Mouse (Mus musculus) stomach, postnatal 0 days (tissue): ENCODE results near the gene Zbtb49. TPM values are rescaled to one million over a fixed set of nuclear protein-coding genes. Genes with fewer than 3 reads are reported as not detected.

ENCODE experiments used
- ATAC-seq: fragments of 200-750 bp; cut with Nextera tagmentation; 2 replicates; pipeline ENCODE4 v1.8.0; 2017; ENCODE audit not compliant: low FRiP score, low TSS enrichment
- DNase-seq: peaks from one replicate; pipeline ENCODE4 v3.0.0-alpha.2; 2016; ENCODE audit warnings: low spot score
- H3K27ac ChIP-seq: fragments of 300-500 bp; sonication (generic); replicated peaks from 2 replicates; pipeline ENCODE4 v1.5.1; 2014; ENCODE audit warnings: mild to moderate bottlenecking, control low read depth
- H3K27me3 ChIP-seq: fragments of 300-500 bp; sonication (generic); 2 replicates; pipeline ENCODE4 v1.6.1; 2014; ENCODE audit warnings: low read length; ENCODE audit not compliant: control insufficient read depth, insufficient read depth
- H3K36me3 ChIP-seq: fragments of 300-500 bp; sonication (generic); 2 replicates; pipeline ENCODE4 v1.6.1; 2014; ENCODE audit warnings: low read length, mixed read lengths; ENCODE audit not compliant: control insufficient read depth, insufficient read depth
- H3K4me1 ChIP-seq: fragments of 300-500 bp; sonication (generic); replicated peaks from 2 replicates; pipeline ENCODE4 v1.6.1; 2014; ENCODE audit warnings: antibody characterized with exemption; ENCODE audit not compliant: control insufficient read depth, insufficient read depth
- H3K4me2 ChIP-seq: fragments of 300-500 bp; sonication (generic); replicated peaks from 2 replicates; pipeline ENCODE4 v1.6.1; 2014; ENCODE audit warnings: low read depth, mild to moderate bottlenecking, control low read depth, moderate library complexity
- H3K4me3 ChIP-seq: fragments of 300-500 bp; sonication (generic); 2 replicates; pipeline ENCODE4 v1.5.1; 2014; ENCODE audit warnings: low read depth, low read length, control low read depth
- H3K9ac ChIP-seq: fragments of 300-500 bp; sonication (generic); 2 replicates; pipeline ENCODE4 v1.6.1; 2014; ENCODE audit warnings: mild to moderate bottlenecking, low read length, control low read depth, mixed read lengths
- H3K9me3 ChIP-seq: fragments of 300-500 bp; sonication (generic); 2 replicates; pipeline ENCODE4 v1.6.1; 2016; ENCODE audit warnings: low read length; ENCODE audit not compliant: control insufficient read depth
- CTCF ChIP-seq: IDR thresholded peaks from 2 replicates; pipeline ENCODE4 v1.5.1; 2016; ENCODE audit warnings: antibody characterized with exemption, low read depth, mild to moderate bottlenecking, moderate library complexity
- EP300 ChIP-seq: optimal IDR thresholded peaks from 2 replicates; pipeline ENCODE3; 2016; ENCODE audit warnings: antibody characterized with exemption
- WGBS: fragments of 180-500 bp; shearing (Covaris S2); extraction: QIAGEN DNeasy Blood & Tissue Kit; methylation state at CpG from one replicate; pipeline ENCODE4 v1.1.7; 2014; 5-methylcytosine and 5-hydroxymethylcytosine counted together
- polyA plus RNA-seq: library from polyadenylated mRNA; unstranded; fragments of >200 nt; fragmentation: Nextera tagmentation; extraction: Ambion mirVana; gene quantifications from 2 replicates; pipeline ENCODE4 v1.2.1, GENCODE M21; 2015

Gene Zbtb49
- polyA plus RNA-seq, 1 experiment from 2014 or later: 4.2 TPM

DNA sequence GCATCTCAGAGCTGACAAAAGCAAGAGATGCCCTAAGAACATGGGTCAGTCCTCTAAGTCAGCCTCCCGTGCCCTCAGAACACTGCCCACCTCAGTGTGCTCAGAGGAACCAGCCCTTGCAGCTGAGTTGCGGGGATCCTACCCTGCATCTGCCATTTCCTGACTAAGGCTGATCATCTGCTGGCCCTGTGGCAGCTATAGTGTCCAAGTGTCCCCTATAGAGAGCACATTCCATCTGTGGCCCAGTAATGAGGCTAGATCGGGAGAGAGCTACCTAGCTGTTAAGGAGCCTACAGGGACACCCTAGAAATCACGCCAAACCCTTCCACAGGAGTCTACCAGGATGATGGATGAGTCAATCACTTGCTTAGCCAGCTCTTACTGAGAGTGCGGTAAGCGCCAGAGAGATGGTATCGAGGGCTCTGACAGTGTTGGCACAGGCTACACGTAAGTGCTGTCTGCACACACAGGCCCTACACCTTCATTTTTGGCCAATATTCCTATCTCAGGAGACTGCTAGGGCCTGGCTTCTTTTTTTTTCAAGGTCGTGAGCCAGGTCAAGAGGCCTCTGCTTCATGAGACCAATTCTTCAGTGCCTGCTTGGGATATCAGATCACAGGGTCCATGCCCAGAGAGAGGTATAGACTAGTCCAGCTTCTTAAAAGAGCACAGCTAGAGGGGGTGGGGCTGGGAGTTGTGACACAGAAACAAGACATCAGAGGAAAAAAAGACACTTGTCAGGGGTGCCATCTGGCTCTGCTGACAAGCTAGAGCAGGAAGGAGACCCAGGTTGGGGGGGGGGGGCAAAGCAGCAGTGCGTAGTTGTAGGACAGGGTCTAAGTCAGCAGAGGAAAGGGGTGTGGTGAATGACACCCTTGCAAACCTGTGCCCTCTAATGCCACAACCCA, 67.8 kb downstream of the Zbtb49 start:
- no peak for DNase-seq
- Histone ChIP-seq H3K4me1 (no peaks in the 10 kb centered on the region), H3K27ac (no peak overlapping the region), H3K9me3 (no peaks in the 10 kb centered on the region), H3K4me2 (no peak overlapping the region), H3K9ac (no peak overlapping the region), H3K27me3 (no peaks in the 10 kb centered on the region), H3K36me3 (no peaks in the 10 kb centered on the region), H3K4me3 (no peak overlapping the region)
- no peak for TF ChIP-seq CTCF
- no peak for TF ChIP-seq EP300
- no peak for ATAC-seq
- 82% methylated on average over 10 of the region's 10 CpGs for WGBS

GRCm38 (mm10) chr5:38151264-38151663, 69.0 kb downstream of the Zbtb49 start:
- DNase-seq (no peak), ATAC-seq (no peak)
- Histone ChIP-seq H3K4me3 (no peak overlapping the region), H3K4me2 (no peak overlapping the region), H3K27ac (no peak overlapping the region), H3K36me3 (no peaks in the 10 kb centered on the region), H3K4me1 (no peaks in the 10 kb centered on the region), H3K9ac (no peak overlapping the region), H3K9me3 (no peaks in the 10 kb centered on the region), H3K27me3 (no peaks in the 10 kb centered on the region)
- WGBS: 48% methylated on average over 3 of the region's 3 CpGs
- TF ChIP-seq CTCF: no peak
- TF ChIP-seq EP300: no peak

GRCm38 (mm10) chr5:38146524-38146923, 73.7 kb downstream of the Zbtb49 start:
- peak; percentile 45; the same call in 1 of the 2 replicates for ATAC-seq
- H3K9ac ChIP-seq: no peak overlapping the region
- DNase-seq: no peak
- no peak for TF ChIP-seq EP300
- no peak for TF ChIP-seq CTCF
- H3K27me3 ChIP-seq: no peaks in the 10 kb centered on the region
- no peaks in the 10 kb centered on the region for H3K4me1 ChIP-seq
- H3K9me3 ChIP-seq: no peaks in the 10 kb centered on the region
- no peak overlapping the region for H3K4me2 ChIP-seq
- WGBS: 74% methylated on average over 6 of the region's 6 CpGs
- no peak overlapping the region for H3K4me3 ChIP-seq
- H3K27ac ChIP-seq: no peak overlapping the region
- H3K36me3 ChIP-seq: no peaks in the 10 kb centered on the region

DNA sequence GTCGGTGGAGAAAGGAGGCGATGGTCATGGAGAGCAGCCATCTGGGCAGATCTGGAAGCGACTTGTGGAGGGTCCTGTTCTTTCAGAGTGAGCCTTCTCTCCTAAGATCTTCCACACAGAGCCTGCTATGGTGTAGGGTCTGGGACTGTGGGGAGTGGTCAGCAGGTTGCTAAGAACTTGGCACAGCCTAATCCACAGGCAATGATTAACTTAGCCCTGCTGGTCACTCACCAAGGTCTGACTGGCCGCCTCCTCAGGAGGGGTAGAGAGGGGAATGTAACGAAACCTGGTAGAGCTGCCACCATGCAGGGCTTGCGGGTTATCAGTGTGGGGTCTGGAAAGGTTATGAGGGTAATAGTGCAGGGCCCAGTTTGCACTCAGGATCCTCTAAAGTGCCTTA, 79.4 kb downstream of the Zbtb49 start:
- Histone ChIP-seq H3K9me3 (no peaks in the 10 kb centered on the region), H3K36me3 (peaks cover 3% of the 10 kb centered on the region; the same call in 1 of the 2 replicates), H3K4me2 (no peak overlapping the region), H3K9ac (no peak overlapping the region), H3K27ac (no peak overlapping the region), H3K27me3 (no peaks in the 10 kb centered on the region), H3K4me1 (no peaks in the 10 kb centered on the region), H3K4me3 (no peak overlapping the region)
- DNase-seq (no peak), ATAC-seq (no peak)
- 81% methylated on average over 6 of the region's 6 CpGs for WGBS
- TF ChIP-seq CTCF: no peak
- TF ChIP-seq EP300: no peak

Other genes starting within 250 kb of the Zbtb49 start
- gene Stx18, start 181.7 kb downstream of the Zbtb49 start, polyA plus RNA-seq: 26.9 and 27.6 TPM in 2 replicates
- gene Nsg1, start 60.5 kb downstream of the Zbtb49 start, polyA plus RNA-seq: 23.4 and 23.8 TPM in 2 replicates
- gene Lyar, start within 50 bp of the Zbtb49 start, polyA plus RNA-seq: 45.7 and 50.1 TPM in 2 replicates
- 73.7 and 77.6 TPM in 2 replicates for gene Tmem128, start 39.7 kb upstream of the Zbtb49 start, polyA plus RNA-seq
- gene Otop1, start 55.5 kb upstream of the Zbtb49 start, polyA plus RNA-seq: 0.05 TPM in 1 of 2 replicates, not detected in the other
- not detected in 2 replicates for gene Drd5, start 98.9 kb upstream of the Zbtb49 start, polyA plus RNA-seq